Mouse (Mus musculus): ENCODE results near the gene Clstn1. TPM values are rescaled to one million over a fixed set of nuclear protein-coding genes. Genes with fewer than 3 reads are reported as not detected.

The Clstn1 gene
- polyA plus RNA-seq, 1 experiment from 2014 or later = 41.8 TPM

DNA sequence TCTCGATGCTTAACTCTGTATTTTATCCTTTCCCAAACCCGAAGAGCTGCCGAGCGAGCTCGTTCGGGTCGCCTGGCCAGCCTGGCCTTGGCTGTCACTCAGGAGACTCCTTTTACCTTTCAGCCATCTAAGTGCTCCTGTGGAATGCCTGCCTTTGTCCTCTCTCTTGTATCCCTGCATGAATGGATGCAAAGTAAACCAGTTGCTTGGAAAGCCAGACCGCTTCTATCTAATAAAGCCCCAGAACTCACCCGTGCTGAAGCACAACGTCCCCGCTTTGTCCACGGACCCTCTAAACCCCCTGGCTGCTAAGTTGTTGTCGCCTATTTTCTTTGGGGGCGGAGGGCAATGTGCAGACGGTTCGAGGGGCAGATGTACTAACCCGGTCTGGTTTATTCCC is 40.5 kb downstream of the Clstn1 start:
- Histone ChIP-seq H3K27me3 (no peaks in the 10 kb centered on the region), H3K9me3 (replicated peaks) (no peaks in the 10 kb centered on the region), H3K4me2 (no peak overlapping the region), H3K27ac (no peak overlapping the region), H3K9ac (no peak overlapping the region), H3K4me3 (replicated peaks) (no peak overlapping the region), H3K4me1 (no peaks in the 10 kb centered on the region), H3K36me3 (peaks cover 26% of the 10 kb centered on the region)
- ATAC-seq (replicated peaks; ENCODE audit: low FRiP score) = no peak
- 89% methylated on average over 17 of the region's 17 CpGs for WGBS

DNA sequence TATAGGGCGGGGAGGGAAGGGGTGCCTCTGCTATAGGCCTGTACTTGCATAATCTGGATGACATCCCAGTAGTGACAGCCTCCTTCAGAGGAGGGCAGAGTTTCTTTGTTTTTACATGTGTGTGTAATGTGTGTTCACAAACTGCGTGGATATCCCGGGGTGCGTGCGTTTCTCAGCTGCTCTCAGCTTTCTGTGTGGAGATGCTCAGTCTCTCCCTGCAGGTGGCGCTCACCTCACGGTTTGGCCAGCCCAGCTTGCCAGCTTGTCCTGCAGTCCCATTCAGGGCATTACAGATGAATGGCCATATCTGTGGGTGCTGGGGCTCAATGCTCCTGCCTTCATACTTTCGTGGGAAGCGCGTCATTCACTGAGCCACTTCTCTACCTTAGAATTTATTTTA is 42.1 kb downstream of the Clstn1 start:
- ATAC-seq (replicated peaks; ENCODE audit: low FRiP score) = no peak
- Histone ChIP-seq H3K4me2 (no peak overlapping the region), H3K4me1 (no peaks in the 10 kb centered on the region), H3K4me3 (replicated peaks) (no peak overlapping the region), H3K36me3 (peaks cover 41% of the 10 kb centered on the region), H3K27me3 (no peaks in the 10 kb centered on the region), H3K27ac (no peak overlapping the region), H3K9ac (no peak overlapping the region), H3K9me3 (replicated peaks) (no peaks in the 10 kb centered on the region)
- WGBS = 73% methylated on average over 10 of the region's 10 CpGs

DNA sequence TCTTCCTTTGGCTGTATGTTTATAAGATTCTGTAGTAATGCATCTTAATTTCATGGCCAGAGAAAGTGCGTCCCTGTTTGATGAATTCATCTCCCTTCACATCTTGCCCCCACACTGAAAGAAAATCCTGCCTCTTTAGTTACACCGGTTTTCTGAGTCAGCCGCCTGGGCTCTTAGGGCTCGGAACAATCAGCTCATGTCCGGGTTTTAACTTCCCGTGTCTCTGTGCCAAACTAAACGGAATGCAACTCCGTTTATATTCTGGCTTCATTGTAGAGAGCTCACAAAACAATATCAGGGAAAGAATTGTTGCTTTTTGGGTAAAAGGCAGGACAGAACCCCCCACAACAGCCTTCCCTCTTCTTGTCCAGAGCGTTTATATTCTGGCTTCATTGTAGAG is 42.5 kb downstream of the Clstn1 start:
- Histone ChIP-seq H3K27me3 (no peaks in the 10 kb centered on the region), H3K4me3 (replicated peaks) (no peak overlapping the region), H3K27ac (no peak overlapping the region), H3K4me1 (no peaks in the 10 kb centered on the region), H3K9me3 (replicated peaks) (no peaks in the 10 kb centered on the region), H3K9ac (no peak overlapping the region), H3K4me2 (no peak overlapping the region), H3K36me3 (peaks cover 46% of the 10 kb centered on the region)
- WGBS = 57% methylated on average over 9 of the region's 9 CpGs
- ATAC-seq (replicated peaks; ENCODE audit: low FRiP score) = no peak

DNA sequence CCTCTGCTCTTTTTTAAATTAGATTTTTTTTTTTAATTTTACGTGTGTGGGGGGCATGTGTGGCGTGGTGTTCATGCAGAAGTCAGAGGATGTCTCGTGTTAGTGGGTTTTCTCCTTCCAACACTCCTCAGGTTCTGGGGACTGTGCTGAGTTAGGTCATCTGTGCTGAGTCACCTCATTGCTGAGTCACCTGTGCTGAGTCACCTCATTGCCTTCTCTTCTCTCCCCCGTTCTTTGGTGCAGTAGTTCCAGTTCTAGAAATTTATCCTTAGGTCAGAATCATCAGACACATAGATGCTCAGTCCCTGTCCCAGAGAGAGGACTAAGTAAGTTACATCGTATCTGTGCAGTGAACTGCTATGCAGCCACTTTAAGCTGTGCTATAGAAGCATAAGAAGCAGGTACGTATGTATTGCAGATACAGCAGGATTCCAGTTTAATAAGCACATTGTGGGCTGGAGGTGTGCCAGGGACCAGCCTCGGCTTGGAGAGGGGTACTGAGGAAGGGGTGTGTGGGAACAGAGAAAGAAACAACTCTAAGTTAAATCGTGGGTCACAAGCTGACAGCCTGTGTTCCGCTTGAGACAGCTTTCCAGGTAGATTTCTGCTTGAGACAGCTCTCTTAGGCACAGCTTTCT is 46.5 kb downstream of the Clstn1 start:
- Histone ChIP-seq H3K27ac (no peak overlapping the region), H3K9ac (no peak overlapping the region), H3K4me1 (no peaks in the 10 kb centered on the region), H3K9me3 (replicated peaks) (no peaks in the 10 kb centered on the region), H3K36me3 (peaks cover 74% of the 10 kb centered on the region), H3K27me3 (no peaks in the 10 kb centered on the region), H3K4me3 (replicated peaks) (no peak overlapping the region), H3K4me2 (no peak overlapping the region)
- ATAC-seq (replicated peaks; ENCODE audit: low FRiP score) = no peak
- 88% methylated on average over 9 of the region's 9 CpGs for WGBS

DNA sequence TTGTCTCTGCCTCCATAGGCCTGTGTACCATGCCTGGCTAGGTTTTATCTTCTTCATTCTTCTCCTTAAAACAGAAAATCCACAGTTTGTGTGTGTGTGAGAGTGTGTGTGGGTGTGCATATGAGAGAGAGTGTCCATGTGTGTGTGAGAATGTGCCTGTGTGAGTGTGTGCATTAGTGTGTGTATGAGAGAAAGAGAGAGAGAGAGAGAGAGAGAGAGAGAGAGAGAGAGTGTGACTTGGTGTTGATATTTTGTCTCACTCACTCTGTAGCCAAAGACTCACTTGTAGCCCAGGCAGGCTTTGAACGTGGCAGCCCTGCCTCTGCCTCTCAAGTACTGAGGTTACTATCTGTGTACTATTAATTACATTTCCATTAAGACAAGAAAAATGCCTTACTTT is 47.9 kb downstream of the Clstn1 start:
- H3K9me3 ChIP-seq (replicated peaks) = no peaks in the 10 kb centered on the region
- WGBS = 77% methylated on average over 1 of the region's 1 CpGs
- no peak overlapping the region for H3K4me2 ChIP-seq

DNA sequence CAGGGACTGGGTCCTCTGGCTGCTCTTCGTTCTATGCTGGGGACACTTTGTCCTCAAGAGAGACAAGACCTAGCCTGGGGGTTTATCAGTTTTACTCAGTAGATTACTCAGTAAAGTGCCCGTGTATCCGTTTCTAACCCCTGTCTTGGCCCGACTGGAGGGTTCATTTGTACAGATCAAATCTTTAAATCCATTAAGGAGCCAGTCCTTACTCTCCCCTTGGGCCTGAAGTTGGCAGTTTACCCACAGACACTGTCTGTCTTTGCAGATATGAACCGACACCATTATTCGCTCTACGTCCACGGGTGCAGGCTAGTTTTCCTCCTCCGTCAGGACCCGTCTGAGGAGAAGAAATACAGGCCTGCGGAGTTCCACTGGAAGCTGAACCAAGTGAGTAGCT is 48.7 kb downstream of the Clstn1 start:
- H3K9me3 ChIP-seq (replicated peaks) = no peaks in the 10 kb centered on the region
- H3K9ac ChIP-seq = no peak overlapping the region
- no peak for ATAC-seq (replicated peaks; ENCODE audit: low FRiP score)
- H3K4me2 ChIP-seq = no peak overlapping the region
- peaks cover 87% of the 10 kb centered on the region for H3K36me3 ChIP-seq
- H3K4me3 ChIP-seq (replicated peaks) = no peak overlapping the region
- peaks cover 8% of the 10 kb centered on the region; the same call in 1 of the 2 replicates for H3K4me1 ChIP-seq
- H3K27ac ChIP-seq = no peak overlapping the region
- 93% methylated on average over 11 of the region's 11 CpGs for WGBS
- no peaks in the 10 kb centered on the region for H3K27me3 ChIP-seq

More for the DNA sequence above, 47.9 kb downstream of the Clstn1 start:
- Histone ChIP-seq H3K36me3 (peaks cover 87% of the 10 kb centered on the region), H3K27ac (no peak overlapping the region), H3K27me3 (no peaks in the 10 kb centered on the region), H3K9ac (no peak overlapping the region), H3K4me3 (replicated peaks) (no peak overlapping the region), H3K4me1 (peaks cover 5% of the 10 kb centered on the region; the same call in 1 of the 2 replicates)
- no peak for ATAC-seq (replicated peaks; ENCODE audit: low FRiP score)

DNA sequence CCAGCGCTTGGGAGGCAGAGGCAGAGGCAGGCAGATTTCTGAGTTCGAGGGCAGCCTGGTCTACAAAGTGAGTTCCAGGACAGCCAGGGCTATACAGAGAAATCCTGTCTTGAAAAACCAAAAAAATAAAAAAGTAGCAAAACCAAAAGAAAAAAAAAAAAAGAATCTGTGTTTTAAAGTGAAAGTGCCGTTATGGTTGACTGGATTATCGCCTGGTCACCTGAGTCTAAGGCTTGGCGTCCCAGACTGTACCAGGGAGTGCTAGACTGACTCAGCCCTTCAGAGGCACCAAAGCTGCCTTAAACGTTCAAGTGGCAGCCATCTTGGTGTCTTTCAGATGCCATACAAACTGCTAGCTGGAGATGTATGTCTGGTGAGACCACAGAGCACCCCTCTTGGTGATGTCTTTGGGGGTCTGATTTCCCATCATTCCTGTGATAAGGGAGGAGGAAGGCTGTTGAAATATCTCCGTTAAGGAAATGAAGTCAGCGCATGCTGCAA is 49.7 kb downstream of the Clstn1 start:
- Histone ChIP-seq H3K4me2 (no peak overlapping the region), H3K9ac (no peak overlapping the region), H3K4me3 (replicated peaks) (no peak overlapping the region), H3K27me3 (no peaks in the 10 kb centered on the region), H3K36me3 (peaks cover 86% of the 10 kb centered on the region), H3K4me1 (peaks cover 13% of the 10 kb centered on the region), H3K27ac (0 out of 2 replicates have a peak overlapping the region, but pooled peaks have one; percentile 13), H3K9me3 (replicated peaks) (no peaks in the 10 kb centered on the region)
- ATAC-seq (replicated peaks; ENCODE audit: low FRiP score) = no peak
- 86% methylated on average over 8 of the region's 8 CpGs for WGBS

DNA sequence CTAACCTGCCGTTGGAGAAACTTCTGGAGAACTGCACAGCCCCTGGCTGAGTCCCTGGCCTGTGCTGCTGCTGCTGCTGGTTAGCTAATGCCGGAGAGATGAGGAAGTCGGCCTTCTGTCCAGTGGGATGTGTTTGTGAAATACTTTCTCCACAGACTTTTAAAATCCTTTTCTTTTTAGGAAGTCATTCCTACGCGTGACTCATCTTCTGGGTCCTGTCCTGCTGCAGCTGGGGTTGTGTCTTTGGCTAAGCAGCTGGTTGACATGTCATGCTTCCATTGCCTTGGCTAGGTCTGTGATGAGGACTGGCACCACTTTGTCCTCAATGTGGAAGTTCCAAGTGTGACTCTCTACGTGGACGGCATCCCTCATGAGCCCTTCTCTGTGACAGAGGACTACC is 51.7 kb downstream of the Clstn1 start:
- Histone ChIP-seq H3K36me3 (peaks cover 83% of the 10 kb centered on the region), H3K27me3 (no peaks in the 10 kb centered on the region), H3K9me3 (replicated peaks) (no peaks in the 10 kb centered on the region), H3K4me2 (no peak overlapping the region), H3K4me1 (peaks cover 22% of the 10 kb centered on the region), H3K4me3 (replicated peaks) (no peak overlapping the region), H3K27ac (no peak overlapping the region), H3K9ac (no peak overlapping the region)
- ATAC-seq (replicated peaks; ENCODE audit: low FRiP score) = no peak
- whole genome bisulfite sequencing = 82% methylated on average over 7 of the region's 7 CpGs

DNA sequence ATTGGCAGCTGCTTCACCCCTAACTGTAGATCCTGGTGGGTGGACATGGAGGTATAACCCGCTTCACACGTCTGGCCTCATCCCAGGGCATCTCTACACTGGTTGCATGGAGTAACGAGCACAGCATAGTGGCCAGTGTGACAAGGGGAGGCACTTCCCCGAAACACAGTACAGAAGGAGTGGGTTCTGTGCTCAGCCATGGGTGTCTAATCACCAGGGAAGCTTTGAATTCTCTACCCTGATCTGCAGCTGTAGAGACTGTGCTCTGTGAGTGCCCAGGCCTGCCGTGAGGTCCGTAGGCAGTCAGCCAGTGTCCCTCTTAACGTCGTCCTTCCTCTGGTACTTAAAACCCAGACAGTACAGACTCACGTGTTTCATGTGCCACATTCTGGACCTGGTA is 54.6 kb downstream of the Clstn1 start:
- WGBS = 42% methylated on average over 9 of the region's 9 CpGs
- no peak overlapping the region for H3K4me3 ChIP-seq (replicated peaks)
- H3K27ac ChIP-seq = peak overlapping the region; percentile 15; the same call in 1 of the 2 replicates
- H3K27me3 ChIP-seq = no peaks in the 10 kb centered on the region
- no peaks in the 10 kb centered on the region for H3K9me3 ChIP-seq (replicated peaks)
- no peak overlapping the region for H3K4me2 ChIP-seq
- peaks cover 81% of the 10 kb centered on the region for H3K36me3 ChIP-seq
- H3K9ac ChIP-seq = no peak overlapping the region
- peak; percentile 59 for ATAC-seq (replicated peaks; ENCODE audit: low FRiP score)
- H3K4me1 ChIP-seq = peaks cover 22% of the 10 kb centered on the region

DNA sequence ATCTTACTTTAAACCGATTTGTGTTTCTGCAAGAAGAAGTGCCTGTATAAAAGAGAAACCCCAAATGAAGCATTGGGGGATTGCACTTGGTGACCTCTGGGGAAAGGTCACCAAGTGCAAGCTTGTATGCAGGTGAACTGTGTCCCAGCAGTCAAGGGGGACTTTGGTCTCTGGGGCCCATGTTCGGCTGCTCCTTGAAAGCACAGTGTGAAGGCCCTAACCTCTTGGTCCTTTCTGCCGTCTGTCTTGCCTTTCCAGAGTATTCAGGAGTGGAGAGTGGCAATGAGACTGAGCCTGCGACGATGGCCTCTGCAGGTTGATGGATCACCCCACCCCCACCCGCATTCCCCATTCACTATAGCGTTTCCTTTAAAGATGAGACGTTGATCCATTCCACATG is 55.1 kb downstream of the Clstn1 start:
- Histone ChIP-seq H3K27me3 (no peaks in the 10 kb centered on the region), H3K9me3 (replicated peaks) (no peaks in the 10 kb centered on the region), H3K36me3 (peaks cover 81% of the 10 kb centered on the region), H3K4me3 (replicated peaks) (no peak overlapping the region), H3K4me2 (no peak overlapping the region), H3K27ac (peak overlapping the region; percentile 15; the same call in 1 of the 2 replicates), H3K9ac (no peak overlapping the region), H3K4me1 (peaks cover 22% of the 10 kb centered on the region)
- 40% methylated on average over 8 of the region's 8 CpGs for WGBS
- no peak for ATAC-seq (replicated peaks; ENCODE audit: low FRiP score)

DNA sequence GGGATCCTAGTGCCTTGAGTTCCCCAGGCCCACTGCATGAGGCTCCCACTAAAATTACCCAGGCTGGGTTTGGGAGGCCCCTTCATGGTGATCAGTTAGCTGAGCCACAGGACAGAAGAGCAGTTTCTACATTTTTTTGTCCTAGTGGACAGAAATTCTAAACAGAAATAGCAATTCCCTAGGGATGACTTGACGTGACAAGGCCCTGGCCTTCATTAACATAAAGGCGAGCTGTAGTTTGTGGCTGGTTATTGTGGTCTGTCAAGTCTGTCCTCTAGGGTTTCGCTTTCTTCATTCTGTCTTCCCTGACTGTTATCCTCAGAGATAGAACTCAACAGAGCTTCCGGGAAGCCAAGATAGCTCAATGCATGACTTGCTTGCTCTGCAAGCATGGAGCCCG is 55.7 kb downstream of the Clstn1 start:
- no peaks in the 10 kb centered on the region for H3K27me3 ChIP-seq
- no peak overlapping the region for H3K4me2 ChIP-seq
- no peaks in the 10 kb centered on the region for H3K9me3 ChIP-seq (replicated peaks)
- H3K4me1 ChIP-seq = peaks cover 22% of the 10 kb centered on the region
- peaks cover 81% of the 10 kb centered on the region for H3K36me3 ChIP-seq
- peak overlapping the region; percentile 61; the same call in 1 of the 2 replicates for H3K27ac ChIP-seq
- 75% methylated on average over 5 of the region's 5 CpGs for WGBS
- no peak overlapping the region for H3K4me3 ChIP-seq (replicated peaks)
- no peak overlapping the region for H3K9ac ChIP-seq
- ATAC-seq (replicated peaks; ENCODE audit: low FRiP score) = no peak

DNA sequence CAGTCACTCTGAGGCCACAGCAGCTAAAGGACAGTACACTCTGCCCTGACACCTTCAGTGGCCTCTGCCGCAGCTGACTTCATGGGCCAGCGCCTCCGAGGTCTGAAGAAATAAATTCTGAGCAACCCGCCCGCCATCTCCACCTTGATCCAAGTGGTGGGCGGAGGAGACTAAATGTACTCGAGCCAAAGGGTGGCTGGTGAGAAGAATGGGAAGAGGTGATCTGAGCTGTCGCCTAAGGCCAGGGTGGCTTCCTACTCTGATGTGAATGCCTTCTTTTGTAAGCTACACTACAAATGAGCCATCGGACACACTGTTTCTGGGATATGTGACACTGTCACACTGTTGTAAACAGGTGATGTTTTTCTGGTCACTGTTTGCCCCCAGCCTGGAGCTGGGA is 59.5 kb downstream of the Clstn1 start:
- Histone ChIP-seq H3K4me1 (peaks cover 17% of the 10 kb centered on the region), H3K4me3 (replicated peaks) (no peak overlapping the region), H3K36me3 (peaks cover 84% of the 10 kb centered on the region), H3K9me3 (replicated peaks) (no peaks in the 10 kb centered on the region), H3K4me2 (no peak overlapping the region), H3K27me3 (no peaks in the 10 kb centered on the region), H3K9ac (no peak overlapping the region), H3K27ac (no peak overlapping the region)
- 54% methylated on average over 9 of the region's 9 CpGs for WGBS
- ATAC-seq (replicated peaks; ENCODE audit: low FRiP score) = no peak
